Mouse (Mus musculus): Measurements from ENCODE around the gene Ifit1bl2. TPM values are rescaled to one million over a fixed set of nuclear protein-coding genes. Genes with fewer than 3 reads are reported as not detected.
"Not testable (repeated sequence)": the region's sequence is repeated elsewhere in the genome, so short reads cannot be mapped to it uniquely, and the experiment has no call there.

Gene Ifit1bl2
- polyA plus RNA-seq, 1 experiment = 0.42 TPM

GRCm38 (mm10) chr19:34588959-34589358 lies 51.6 kb downstream of the Ifit1bl2 start:
- no peak for DNase-seq
- no peak for TF ChIP-seq CTCF (conservative IDR thresholded peaks at IDR 0.05; ENCODE audit: insufficient read depth, insufficient read length, low read depth, low read length)
- no peak for TF ChIP-seq POLR2A (IDR thresholded peaks at IDR 0.05; ENCODE audit: low read depth, low read length)
- peaks cover 3% of the 10 kb centered on the region; the same call in 1 of the 2 replicates for H3K4me1 ChIP-seq (ENCODE audit: control insufficient read depth, insufficient read depth, low read length)
- no peaks in the 10 kb centered on the region for H3K36me3 ChIP-seq (ENCODE audit: control insufficient read depth, insufficient read depth, low read length)
- no peaks in the 10 kb centered on the region for H3K27me3 ChIP-seq (replicated peaks; ENCODE audit: control insufficient read depth, insufficient read depth, low read length)
- no peak overlapping the region for H3K4me3 ChIP-seq (ENCODE audit: insufficient read depth, low read depth, low read length)
- H3K27ac ChIP-seq (ENCODE audit: insufficient read depth, low read depth, low read length) = no peak overlapping the region

GRCm38 (mm10) chr19:34587898-34588692 lies 52.4 kb downstream of the Ifit1bl2 start:
- 62% methylated on average over 7 of the region's 12 CpGs for WGBS
- H3K27ac ChIP-seq (ENCODE audit: insufficient read depth, low read depth, low read length) = peak overlapping the region; percentile 39; the same call in 1 of the 2 replicates

GRCm38 (mm10) chr19:34585740-34586458 lies 54.6 kb downstream of the Ifit1bl2 start:
- H3K27me3 ChIP-seq (replicated peaks; ENCODE audit: control insufficient read depth, insufficient read depth, low read length); H3K27ac ChIP-seq (ENCODE audit: insufficient read depth, low read depth, low read length); H3K36me3 ChIP-seq (ENCODE audit: control insufficient read depth, insufficient read depth, low read length); H3K4me1 ChIP-seq (ENCODE audit: control insufficient read depth, insufficient read depth, low read length); H3K4me3 ChIP-seq (ENCODE audit: insufficient read depth, low read depth, low read length): not testable (repeated sequence)
- WGBS = 66% methylated on average over 5 of the region's 5 CpGs
- DNase-seq = peak; percentile 27

More at GRCm38 (mm10) chr19:34587898-34588692, 52.4 kb downstream of the Ifit1bl2 start:
- not testable (repeated sequence) for H3K36me3 ChIP-seq (ENCODE audit: control insufficient read depth, insufficient read depth, low read length); H3K4me1 ChIP-seq (ENCODE audit: control insufficient read depth, insufficient read depth, low read length); H3K4me3 ChIP-seq (ENCODE audit: insufficient read depth, low read depth, low read length); H3K27me3 ChIP-seq (replicated peaks; ENCODE audit: control insufficient read depth, insufficient read depth, low read length)
- peak; percentile 53 for DNase-seq

- H3K4me3 ChIP-seq (ENCODE audit: insufficient read depth, low read depth, low read length) = peak within 1 kb of the TSS; percentile 31; the same call in 1 of the 2 replicates
- not testable (repeated sequence) for H3K27me3 ChIP-seq (replicated peaks; ENCODE audit: control insufficient read depth, insufficient read depth, low read length); H3K36me3 ChIP-seq (ENCODE audit: control insufficient read depth, insufficient read depth, low read length); H3K4me1 ChIP-seq (ENCODE audit: control insufficient read depth, insufficient read depth, low read length)
- DNase-seq = peak; percentile 71
- WGBS = 12% methylated on average over 2 of the region's 2 CpGs
- peak within 1 kb of the TSS; percentile 85 for H3K27ac ChIP-seq (ENCODE audit: insufficient read depth, low read depth, low read length)
Observed at GRCm38 (mm10) chr19:34583126-34583766, 57.3 kb downstream of the Ifit1bl2 start, which contains the start of gene Ifit3. Gene Ifit3, plus strand, starts transcription at chr19:34583531.

GRCm38 (mm10) chr19:34582696-34583095 lies 57.8 kb downstream of the Ifit1bl2 start:
- not testable (repeated sequence) for H3K27me3 ChIP-seq (replicated peaks; ENCODE audit: control insufficient read depth, insufficient read depth, low read length); H3K4me1 ChIP-seq (ENCODE audit: control insufficient read depth, insufficient read depth, low read length); H3K36me3 ChIP-seq (ENCODE audit: control insufficient read depth, insufficient read depth, low read length); H3K4me3 ChIP-seq (ENCODE audit: insufficient read depth, low read depth, low read length); DNase-seq
- H3K27ac ChIP-seq (ENCODE audit: insufficient read depth, low read depth, low read length) = peak overlapping the region; percentile 80
- 44% methylated on average over 2 of the region's 2 CpGs for WGBS

- no peak for DNase-seq
- Histone ChIP-seq H3K27me3 (replicated peaks; ENCODE audit: control insufficient read depth, insufficient read depth, low read length) (no peaks in the 10 kb centered on the region), H3K27ac (ENCODE audit: insufficient read depth, low read depth, low read length) (no peak overlapping the region), H3K4me3 (ENCODE audit: insufficient read depth, low read depth, low read length) (no peak overlapping the region), H3K36me3 (ENCODE audit: control insufficient read depth, insufficient read depth, low read length) (no peaks in the 10 kb centered on the region), H3K4me1 (ENCODE audit: control insufficient read depth, insufficient read depth, low read length) (no peaks in the 10 kb centered on the region)
- WGBS = 76% methylated on average over 1 of the region's 1 CpGs
- TF ChIP-seq CTCF (conservative IDR thresholded peaks at IDR 0.05; ENCODE audit: insufficient read depth, insufficient read length, low read depth, low read length) = no peak
- TF ChIP-seq POLR2A (IDR thresholded peaks at IDR 0.05; ENCODE audit: low read depth, low read length) = no peak
Observed at GRCm38 (mm10) chr19:34577121-34577520, 63.4 kb downstream of the Ifit1bl2 start.

- TF ChIP-seq CTCF (conservative IDR thresholded peaks at IDR 0.05; ENCODE audit: insufficient read depth, insufficient read length, low read depth, low read length) = no peak
- TF ChIP-seq POLR2A (IDR thresholded peaks at IDR 0.05; ENCODE audit: low read depth, low read length) = no peak
- Histone ChIP-seq H3K4me3 (ENCODE audit: insufficient read depth, low read depth, low read length) (no peak overlapping the region), H3K36me3 (ENCODE audit: control insufficient read depth, insufficient read depth, low read length) (no peaks in the 10 kb centered on the region), H3K4me1 (ENCODE audit: control insufficient read depth, insufficient read depth, low read length) (peaks cover 8% of the 10 kb centered on the region), H3K27ac (ENCODE audit: insufficient read depth, low read depth, low read length) (no peak overlapping the region), H3K27me3 (replicated peaks; ENCODE audit: control insufficient read depth, insufficient read depth, low read length) (no peaks in the 10 kb centered on the region)
- no peak for DNase-seq
- 97% methylated on average over 5 of the region's 5 CpGs for WGBS
Observed at GRCm38 (mm10) chr19:34573650-34574049, 66.9 kb downstream of the Ifit1bl2 start.
